ENCODE assay signal across 16 mouse cellular contexts in the genomic region with DNA sequence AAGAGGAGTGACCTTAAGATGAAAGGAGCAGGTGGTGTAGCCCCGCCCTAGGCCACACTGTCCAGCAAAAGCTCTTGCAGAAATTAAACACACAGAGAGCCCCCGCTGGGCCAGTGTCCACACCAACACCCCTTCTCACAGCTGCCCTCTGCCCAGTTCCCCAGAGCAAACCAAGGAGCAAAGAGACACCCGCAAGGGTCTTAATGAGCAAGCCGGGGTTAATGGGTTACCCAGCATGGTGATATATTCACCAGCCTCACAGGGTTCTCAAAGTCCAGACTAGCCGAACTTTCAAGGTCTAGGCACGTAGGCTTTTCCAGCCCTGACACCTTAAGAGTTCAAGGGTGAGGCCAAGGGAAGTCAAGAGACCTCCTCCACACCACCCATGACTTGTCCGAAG. TPM values are rescaled to one million over a fixed set of nuclear protein-coding genes. Genes with fewer than 3 reads are reported as not detected.
A peak's percentile ranks its signal among the peaks of the same experiment; 100 is the strongest.
DNase-seq lines count a peak whose midpoint lies in the region; ATAC-seq and TF ChIP-seq lines count a peak whose summit lies in the region.
"Had no signal": no experiment of that assay in that cellular context is flagged by ENCODE, and none has a peak within 500 bp of the region (broad histone marks: within the 10 kb centered on the region; RNA-seq: fewer than 3 reads in every experiment).

No protein-coding gene starts in this region.

- H3K9ac ChIP-seq in intestine, embryonic 15.5 days: no peak overlapping the region
- no peak overlapping the region for H3K9ac ChIP-seq in kidney, postnatal 0 days (ENCODE audit: low read depth, low read length)
- H3K9ac ChIP-seq: forebrain, embryonic 15.5 days; lung, embryonic 14.5 days; midbrain, embryonic 13.5 days; neural tube, embryonic 13.5 days had no signal

- DNase-seq in spleen, adult 2 months (ENCODE audit: low read depth in 1 of 2, low spot score in 2 of 2): no peak
- DNase-seq in spleen, adult 12 weeks (ENCODE audit: low spot score): no peak
- DNase-seq in kidney, postnatal 0 days (ENCODE audit: low spot score): no peak
- no peak for DNase-seq in adrenal gland, adult 18-20 months (ENCODE audit: low spot score in 2 of 2)
- DNase-seq in layer of hippocampus, adult 9-11 months: no peak
- DNase-seq: cerebellum, postnatal 25 days; gastrocnemius, postnatal 36 days; heart, postnatal 4 days; lung, embryonic 14.5 days; right cerebral cortex, adult 18-20 months had no signal

- no peak for TF ChIP-seq POLR2A in spleen, adult 2 months (IDR thresholded peaks at IDR 0.05; ENCODE audit: low read depth, low read length)

- H3K4me1 ChIP-seq in spleen, adult 2 months (ENCODE audit: control insufficient read depth, insufficient read depth, insufficient read length): peaks cover 14% of the 10 kb centered on the region; the same call in 1 of the 2 replicates
- peaks cover 13% of the 10 kb centered on the region; the same call in 1 of the 2 replicates for H3K4me1 ChIP-seq in intestine, embryonic 15.5 days (replicated peaks)
- H3K4me1 ChIP-seq in kidney, postnatal 0 days (replicated peaks; ENCODE audit: insufficient read depth, low read length): 0 out of 2 replicates have a peak, but pooled peaks cover 3% of the 10 kb centered on the region

- peak overlapping the region; percentile 79 for H3K27ac ChIP-seq in spleen, adult 2 months (ENCODE audit: insufficient read depth, low read length)
- H3K27ac ChIP-seq in intestine, embryonic 15.5 days: peak overlapping the region; percentile 74
- H3K27ac ChIP-seq in kidney, postnatal 0 days: peak overlapping the region; percentile 85
- H3K27ac ChIP-seq: forebrain, embryonic 15.5 days; midbrain, embryonic 13.5 days; neural tube, embryonic 13.5 days had no signal

- no peak for TF ChIP-seq CTCF in spleen, adult 2 months (IDR thresholded peaks at IDR 0.05; ENCODE audit: extremely low read depth, insufficient read depth, insufficient read length, insufficient replicate concordance)
- no peak for TF ChIP-seq CTCF in kidney, postnatal 0 days (IDR thresholded peaks at IDR 0.05; ENCODE audit: low read depth)

- WGBS in spleen, adult 2 months: 40% methylated on average over 7 of the region's 7 CpGs
- 58% methylated on average over 7 of the region's 7 CpGs for WGBS in intestine, embryonic 15.5 days
- WGBS in kidney, postnatal 0 days: 51% methylated on average over 7 of the region's 7 CpGs

- peak; percentile 72 for ATAC-seq in intestine, embryonic 15.5 days
- ATAC-seq in kidney, postnatal 0 days (replicated peaks; ENCODE audit: low FRiP score, low read depth): peak; percentile 88
- ATAC-seq in megakaryocyte-erythroid progenitor cell, adult 5-6 weeks (replicated peaks; ENCODE audit: low FRiP score, low TSS enrichment, poor library complexity, severe bottlenecking): 0 out of 2 replicates have a peak, but pooled peaks have one; percentile 2
- ATAC-seq: forebrain, embryonic 15.5 days; midbrain, embryonic 13.5 days had no signal

- no peak overlapping the region for H3K4me3 ChIP-seq in spleen, adult 2 months (ENCODE audit: extremely low read depth, insufficient read depth, insufficient read length)
- H3K4me3 ChIP-seq in intestine, embryonic 15.5 days (replicated peaks): no peak overlapping the region
- H3K4me3 ChIP-seq in kidney, postnatal 0 days (replicated peaks; ENCODE audit: low read depth, low read length): no peak overlapping the region
- H3K4me3 ChIP-seq: forebrain, embryonic 15.5 days; midbrain, embryonic 13.5 days; neural tube, embryonic 13.5 days had no signal

- peak overlapping the region; percentile 37 for H3K4me2 ChIP-seq in intestine, embryonic 15.5 days (replicated peaks)
- peak overlapping the region; percentile 32 for H3K4me2 ChIP-seq in kidney, postnatal 0 days (ENCODE audit: low read length)
- H3K4me2 ChIP-seq: forebrain, embryonic 15.5 days; lung, embryonic 14.5 days; midbrain, embryonic 13.5 days; neural tube, embryonic 13.5 days had no signal

- no peaks in the 10 kb centered on the region for H3K27me3 ChIP-seq in spleen, adult 2 months (ENCODE audit: control insufficient read depth, insufficient read depth, low read length)
- H3K27me3 ChIP-seq in intestine, embryonic 15.5 days (replicated peaks): peaks cover 10% of the 10 kb centered on the region
- H3K27me3 ChIP-seq in kidney, postnatal 0 days (ENCODE audit: insufficient read depth, low read length): no peaks in the 10 kb centered on the region

- no peaks in the 10 kb centered on the region for H3K36me3 ChIP-seq in spleen, adult 2 months (ENCODE audit: control insufficient read depth, insufficient read depth, low read length)
- H3K36me3 ChIP-seq in intestine, embryonic 15.5 days: no peaks in the 10 kb centered on the region
- no peaks in the 10 kb centered on the region for H3K36me3 ChIP-seq in kidney, postnatal 0 days (ENCODE audit: insufficient read depth, low read length)
- H3K36me3 ChIP-seq: forebrain, embryonic 15.5 days; midbrain, embryonic 13.5 days; neural tube, embryonic 13.5 days had no signal

- H3K9me3 ChIP-seq in intestine, embryonic 15.5 days: no peaks in the 10 kb centered on the region
- H3K9me3 ChIP-seq in kidney, postnatal 0 days (replicated peaks; ENCODE audit: low read length): no peaks in the 10 kb centered on the region
- H3K9me3 ChIP-seq: forebrain, embryonic 15.5 days; midbrain, embryonic 13.5 days; neural tube, embryonic 13.5 days had no signal

RNA-seq across cellular contexts. Expression of gene Ggt1, which starts 4.5 kb away (rescaled TPM):
- 15.5 and 19.1 TPM in 2 replicates for polyA plus RNA-seq in spleen, adult 2 months (2012; rRNA removed)
- polyA plus RNA-seq in intestine, embryonic 15.5 days (2015; fragmentation: Nextera tagmentation; extraction: Ambion mirVana): 46.5 and 63.7 TPM in 2 replicates
- polyA plus RNA-seq in kidney, postnatal 0 days (2015; fragmentation: Nextera tagmentation; extraction: Ambion mirVana): 317 and 388 TPM in 2 replicates
- total RNA-seq in megakaryocyte-erythroid progenitor cell, adult 5-6 weeks (2014; fragmentation: Nextera tagmentation): 3.3 TPM in 1 of 2 replicates, not detected in the other
- not detected in 2 replicates for total RNA-seq in megakaryocyte-erythroid progenitor cell, adult 5-6 weeks (2017)
- 1 to 10 TPM in 1 of 2 experiments, not detected in 1; 1.2 TPM for total RNA-seq in adrenal gland, adult 18-20 months (2021)

RNA-seq across cellular contexts. Expression of gene Lrrc75b, which starts 5.8 kb away (rescaled TPM):
- 1.3 and 1.7 TPM in 2 replicates for polyA plus RNA-seq in spleen, adult 2 months (2012; rRNA removed)
- 2.1 and 2.7 TPM in 2 replicates for polyA plus RNA-seq in intestine, embryonic 15.5 days (2015; fragmentation: Nextera tagmentation; extraction: Ambion mirVana)
- polyA plus RNA-seq in kidney, postnatal 0 days (2015; fragmentation: Nextera tagmentation; extraction: Ambion mirVana): 2.6 and 2.7 TPM in 2 replicates
- 0.07 TPM in 1 of 2 replicates, not detected in the other for total RNA-seq in megakaryocyte-erythroid progenitor cell, adult 5-6 weeks (2014; fragmentation: Nextera tagmentation)
- total RNA-seq in megakaryocyte-erythroid progenitor cell, adult 5-6 weeks (2017): not detected in 2 replicates
- under 1 TPM; 0.32 to 0.40 TPM for total RNA-seq in adrenal gland, adult 18-20 months (2021)
- total RNA-seq: CH12.LX had no signal

RNA-seq across cellular contexts. Expression of gene Ggt5, which starts 23.2 kb away (rescaled TPM):
- polyA plus RNA-seq in spleen, adult 2 months (2012; rRNA removed): 60.0 and 70.9 TPM in 2 replicates
- polyA plus RNA-seq in intestine, embryonic 15.5 days (2015; fragmentation: Nextera tagmentation; extraction: Ambion mirVana): 7.5 and 7.9 TPM in 2 replicates
- 4.2 and 5.1 TPM in 2 replicates for polyA plus RNA-seq in kidney, postnatal 0 days (2015; fragmentation: Nextera tagmentation; extraction: Ambion mirVana)
- total RNA-seq in megakaryocyte-erythroid progenitor cell, adult 5-6 weeks (2014; fragmentation: Nextera tagmentation): 0.52 and 0.67 TPM in 2 replicates
- 0.70 and 2.7 TPM in 2 replicates for total RNA-seq in megakaryocyte-erythroid progenitor cell, adult 5-6 weeks (2017)
- 1 to 10 TPM; 3.7 to 5.2 TPM for total RNA-seq in adrenal gland, adult 18-20 months (2021)
- total RNA-seq: CH12.LX had no signal

RNA-seq across cellular contexts. Expression of gene Gucd1, which starts 48.1 kb away (rescaled TPM):
- 87.2 and 96.1 TPM in 2 replicates for polyA plus RNA-seq in spleen, adult 2 months (2012; rRNA removed)
- 39.8 and 46.7 TPM in 2 replicates for polyA plus RNA-seq in intestine, embryonic 15.5 days (2015; fragmentation: Nextera tagmentation; extraction: Ambion mirVana)
- 51.9 and 53.4 TPM in 2 replicates for polyA plus RNA-seq in kidney, postnatal 0 days (2015; fragmentation: Nextera tagmentation; extraction: Ambion mirVana)
- total RNA-seq in megakaryocyte-erythroid progenitor cell, adult 5-6 weeks (2014; fragmentation: Nextera tagmentation): 13.9 and 18.9 TPM in 2 replicates
- total RNA-seq in megakaryocyte-erythroid progenitor cell, adult 5-6 weeks (2017): 14.8 and 19.3 TPM in 2 replicates
- 10 to 100 TPM; 28.7 to 39.0 TPM for total RNA-seq in adrenal gland, adult 18-20 months (2021)

RNA-seq across cellular contexts. Expression of gene Snrpd3, which starts 48.6 kb away (rescaled TPM):
- 12.8 and 13.2 TPM in 2 replicates for polyA plus RNA-seq in spleen, adult 2 months (2012; rRNA removed)
- polyA plus RNA-seq in intestine, embryonic 15.5 days (2015; fragmentation: Nextera tagmentation; extraction: Ambion mirVana): 147 and 156 TPM in 2 replicates
- 113 and 125 TPM in 2 replicates for polyA plus RNA-seq in kidney, postnatal 0 days (2015; fragmentation: Nextera tagmentation; extraction: Ambion mirVana)
- total RNA-seq in megakaryocyte-erythroid progenitor cell, adult 5-6 weeks (2014; fragmentation: Nextera tagmentation): 113 and 163 TPM in 2 replicates
- 74.2 and 142 TPM in 2 replicates for total RNA-seq in megakaryocyte-erythroid progenitor cell, adult 5-6 weeks (2017)
- 10 to 100 TPM; 86.1 to 87.1 TPM for total RNA-seq in adrenal gland, adult 18-20 months (2021)

Comparison
In these comparisons a context has a peak if more than half of its experiments do, and no peak if none do; other contexts are left out.
1. ATAC-seq: peak in every context shown above with its lines; median percentile 88 in kidney, postnatal 0 days; 72 in intestine, embryonic 15.5 days; 2 in megakaryocyte-erythroid progenitor cell, adult 5-6 weeks.